Mouse (Mus musculus): ENCODE results near the gene Bsph1. TPM values are rescaled to one million over a fixed set of nuclear protein-coding genes. Genes with fewer than 3 reads are reported as not detected.
"Not testable (repeated sequence)": the region's sequence is repeated elsewhere in the genome, so short reads cannot be mapped to it uniquely, and the experiment has no call there.

The Bsph1 gene
- polyA plus RNA-seq (2015; fragmentation: Nextera tagmentation; extraction: Ambion mirVana): not detected in 2 replicates

DNA sequence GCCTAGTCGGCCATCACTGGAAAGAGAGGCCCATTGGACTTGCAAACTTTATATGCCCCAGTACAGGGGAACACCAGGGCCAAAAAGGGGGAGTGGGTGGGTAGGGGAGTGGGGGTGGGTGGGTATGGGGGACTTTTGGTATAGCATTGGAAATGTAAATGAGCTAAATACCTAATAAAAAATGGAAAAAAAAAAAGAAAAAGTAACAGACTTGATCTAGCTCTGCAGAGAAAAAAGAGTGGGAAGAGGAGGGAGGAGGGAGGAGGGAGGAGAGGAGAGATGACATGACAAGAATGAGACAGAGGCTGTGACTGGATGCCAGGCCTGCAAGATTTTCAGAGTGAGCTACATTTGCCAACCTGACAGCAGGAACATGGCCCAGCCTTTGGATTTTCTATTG, at the start of gene Bsph1:
TSS of gene Bsph1 (plus strand) at position 301 of the 400 bp plus-strand sequence.
- ATAC-seq; H3K4me3 ChIP-seq (ENCODE audit: low read depth, low read length): not testable (repeated sequence)
- WGBS (ENCODE audit: insufficient replicate concordance): 75% methylated on average over 1 of the region's 1 CpGs

GRCm38 (mm10) chr7:13511539-13511938, 60.9 kb downstream of the Bsph1 start:
- WGBS (ENCODE audit: insufficient replicate concordance): 55% methylated on average over 1 of the region's 1 CpGs
- no peak overlapping the region for H3K9ac ChIP-seq (replicated peaks)

More for the DNA sequence above, at the start of gene Bsph1:
- H3K27ac ChIP-seq (ENCODE audit: low read depth); H3K27me3 ChIP-seq (ENCODE audit: insufficient read depth, low read length); H3K4me1 ChIP-seq (ENCODE audit: insufficient read depth); H3K36me3 ChIP-seq (replicated peaks; ENCODE audit: insufficient read depth, low read length); DNase-seq; H3K9ac ChIP-seq (replicated peaks); H3K9me3 ChIP-seq (ENCODE audit: low read length); H3K4me2 ChIP-seq (ENCODE audit: low read depth, low read length): not testable (repeated sequence)

More at GRCm38 (mm10) chr7:13511539-13511938, 60.9 kb downstream of the Bsph1 start:
- DNase-seq: no peak
- Histone ChIP-seq H3K4me2 (ENCODE audit: low read depth, low read length) (no peak overlapping the region), H3K4me1 (ENCODE audit: insufficient read depth) (no peaks in the 10 kb centered on the region), H3K36me3 (replicated peaks; ENCODE audit: insufficient read depth, low read length) (no peaks in the 10 kb centered on the region), H3K27ac (ENCODE audit: low read depth) (no peak overlapping the region), H3K4me3 (ENCODE audit: low read depth, low read length) (no peak overlapping the region), H3K9me3 (ENCODE audit: low read length) (no peaks in the 10 kb centered on the region), H3K27me3 (ENCODE audit: insufficient read depth, low read length) (no peaks in the 10 kb centered on the region)
- no peak for ATAC-seq
- TF ChIP-seq EP300 (IDR thresholded peaks at IDR 0.05; ENCODE audit: low read depth) (no peak), CTCF (IDR thresholded peaks at IDR 0.05; ENCODE audit: low read depth) (peak; percentile 50)

Other genes starting within 250 kb of the Bsph1 start
- gene Vmn1r89, start 237.8 kb upstream of the Bsph1 start, polyA plus RNA-seq (2015; fragmentation: Nextera tagmentation; extraction: Ambion mirVana): not detected in 2 replicates
- gene Lig1, start 173.6 kb upstream of the Bsph1 start, polyA plus RNA-seq (2015; fragmentation: Nextera tagmentation; extraction: Ambion mirVana): 50.9 and 60.5 TPM in 2 replicates
- 1.5 and 1.7 TPM in 2 replicates for gene Zswim9, start 172.1 kb upstream of the Bsph1 start, polyA plus RNA-seq (2015; fragmentation: Nextera tagmentation; extraction: Ambion mirVana)
- gene Pla2g4c, start 126.2 kb upstream of the Bsph1 start, polyA plus RNA-seq (2015; fragmentation: Nextera tagmentation; extraction: Ambion mirVana): 2.0 and 2.1 TPM in 2 replicates
- gene Cabp5, start 52.7 kb upstream of the Bsph1 start, polyA plus RNA-seq (2015; fragmentation: Nextera tagmentation; extraction: Ambion mirVana): not detected in 2 replicates
- gene Bsph2, start 120.2 kb downstream of the Bsph1 start, polyA plus RNA-seq (2015; fragmentation: Nextera tagmentation; extraction: Ambion mirVana): not detected in 2 replicates
- gene Sult2a5, start 173.1 kb downstream of the Bsph1 start, polyA plus RNA-seq (2015; fragmentation: Nextera tagmentation; extraction: Ambion mirVana): 10.0 and 13.2 TPM in 2 replicates